ENCODE assay signal across 7 mouse cellular contexts in genomic region chr2:154614841-154615576, GRCm38 (mm10). TPM values are rescaled to one million over a fixed set of nuclear protein-coding genes. Genes with fewer than 3 reads are reported as not detected.
DNase-seq lines count a peak whose midpoint lies in the region; ATAC-seq and TF ChIP-seq lines count a peak whose summit lies in the region.

No protein-coding gene starts in this region.

- DNase-seq in lung, postnatal 0 days (ENCODE audit: low spot score), result no peak
- no peak for DNase-seq in lung, postnatal 4 days
- DNase-seq in cerebellum, postnatal 14 days, result peak; percentile 56 to 65
- peak; percentile 20 for DNase-seq in induced T-regulatory cell, adult 2 months (ENCODE audit: low read depth)
- peak; percentile 31 for DNase-seq in retina, postnatal 1 day
- DNase-seq in ovary, adult 18-20 months (ENCODE audit: low spot score), result no peak
- no peak for DNase-seq in ovary, postnatal 36 days (ENCODE audit: low spot score)

- H3K9me3 ChIP-seq in lung, postnatal 0 days (ENCODE audit: low read length), result no peaks in the 10 kb centered on the region

- H3K4me2 ChIP-seq in lung, postnatal 0 days (replicated peaks; ENCODE audit: low read depth, low read length), result peak overlapping the region; percentile 28; the same call in 1 of the 2 replicates

- no peaks in the 10 kb centered on the region for H3K36me3 ChIP-seq in lung, postnatal 0 days (ENCODE audit: insufficient read depth, low read length)

- TF ChIP-seq EP300 in lung, postnatal 0 days (IDR thresholded peaks at IDR 0.05), result no peak

- H3K4me1 ChIP-seq in lung, postnatal 0 days (ENCODE audit: insufficient read depth, low read depth, low read length), result no peaks in the 10 kb centered on the region

- WGBS in lung, postnatal 0 days, result 46% methylated on average over 19 of the region's 19 CpGs

- H3K27me3 ChIP-seq in lung, postnatal 0 days (replicated peaks; ENCODE audit: insufficient read depth, low read length), result no peaks in the 10 kb centered on the region

- H3K4me3 ChIP-seq in lung, postnatal 0 days (ENCODE audit: low read depth, low read length), result no peak overlapping the region

- no peak for ATAC-seq in lung, postnatal 0 days

- no peak for TF ChIP-seq CTCF in lung, postnatal 0 days (IDR thresholded peaks at IDR 0.05)

- H3K27ac ChIP-seq in lung, postnatal 0 days (ENCODE audit: low read length), result no peak overlapping the region

- H3K9ac ChIP-seq in lung, postnatal 0 days (replicated peaks; ENCODE audit: low read depth), result no peak overlapping the region

RNA-seq across cellular contexts. Expression of gene 4930519P11Rik, which starts 1.8 kb away (rescaled TPM):
- polyA plus RNA-seq in lung, postnatal 0 days (2015; fragmentation: Nextera tagmentation; extraction: Ambion mirVana), result 0.40 and 0.61 TPM in 2 replicates

RNA-seq across cellular contexts. Expression of gene Zfp341, which starts 1.9 kb away (rescaled TPM):
- 0.76 and 1.0 TPM in 2 replicates for polyA plus RNA-seq in lung, postnatal 0 days (2015; fragmentation: Nextera tagmentation; extraction: Ambion mirVana)

RNA-seq across cellular contexts. Expression of gene Pxmp4, which starts 11.5 kb away (rescaled TPM):
- polyA plus RNA-seq in lung, postnatal 0 days (2015; fragmentation: Nextera tagmentation; extraction: Ambion mirVana), result 29.0 and 33.5 TPM in 2 replicates

RNA-seq across cellular contexts. Expression of gene Chmp4b, which starts 36.5 kb away (rescaled TPM):
- 33.1 and 33.7 TPM in 2 replicates for polyA plus RNA-seq in lung, postnatal 0 days (2015; fragmentation: Nextera tagmentation; extraction: Ambion mirVana)

RNA-seq across cellular contexts. Expression of gene E2f1, which starts 45.3 kb away (rescaled TPM):
- polyA plus RNA-seq in lung, postnatal 0 days (2015; fragmentation: Nextera tagmentation; extraction: Ambion mirVana), result 5.4 and 7.5 TPM in 2 replicates

Comparison
In these comparisons a context has a peak if more than half of its experiments do, and no peak if none do; other contexts are left out.
1. DNase-seq: peak in cerebellum, postnatal 14 days (2 of 2), induced T-regulatory cell, adult 2 months (single experiment) and retina, postnatal 1 day (single experiment); none in lung, postnatal 0 days (single experiment), lung, postnatal 4 days (0 of 2), ovary, adult 18-20 months (single experiment) and ovary, postnatal 36 days (single experiment).